Mouse (Mus musculus): ENCODE measurements at regions not wholly inside any gene's neighbourhood (a gene's known extent, or its start where the extent isn't known, plus 50 kb on each side); places are given as distances from the start of the nearest gene placed in this dataset.

- H3K4me2 ChIP-seq (ENCODE audit: low read depth, low read length) = no peak overlapping the region
- no peak overlapping the region for H3K9ac ChIP-seq (ENCODE audit: low read length)
- H3K27ac ChIP-seq (ENCODE audit: low read length) = no peak overlapping the region
- no peak overlapping the region for H3K4me3 ChIP-seq (ENCODE audit: low read length)
- no peaks in the 10 kb centered on the region for H3K4me1 ChIP-seq (ENCODE audit: control insufficient read depth, insufficient read depth, low read length)
- no peaks in the 10 kb centered on the region for H3K36me3 ChIP-seq (ENCODE audit: control insufficient read depth, insufficient read depth)
- no peaks in the 10 kb centered on the region for H3K27me3 ChIP-seq (ENCODE audit: control insufficient read depth, insufficient read depth, low read length)
- no peaks in the 10 kb centered on the region for H3K9me3 ChIP-seq (replicated peaks; ENCODE audit: control insufficient read depth, low read length)
- WGBS = 63% methylated on average over 3 of the region's 3 CpGs
- ATAC-seq (replicated peaks; ENCODE audit: extremely low read depth, insufficient read depth, low FRiP score) = no peak
Measured at GRCm38 (mm10) chr4:93986189-93986588, 570.2 kb upstream of the Gm10306 start.

- Histone ChIP-seq H3K4me3 (ENCODE audit: low read length) (no peak overlapping the region), H3K27me3 (ENCODE audit: control insufficient read depth, insufficient read depth, low read length) (no peaks in the 10 kb centered on the region), H3K4me1 (ENCODE audit: control insufficient read depth, insufficient read depth, low read length) (no peaks in the 10 kb centered on the region), H3K36me3 (ENCODE audit: control insufficient read depth, insufficient read depth) (no peaks in the 10 kb centered on the region), H3K9ac (ENCODE audit: low read length) (no peak overlapping the region), H3K9me3 (replicated peaks; ENCODE audit: control insufficient read depth, low read length) (no peaks in the 10 kb centered on the region), H3K4me2 (ENCODE audit: low read depth, low read length) (no peak overlapping the region), H3K27ac (ENCODE audit: low read length) (no peak overlapping the region)
- no peak for ATAC-seq (replicated peaks; ENCODE audit: extremely low read depth, insufficient read depth, low FRiP score)
- WGBS = 62% methylated on average over 7 of the region's 7 CpGs
Measured at GRCm38 (mm10) chr4:93990273-93990869, 566.0 kb upstream of the Gm10306 start.

- Histone ChIP-seq H3K36me3 (ENCODE audit: control insufficient read depth, insufficient read depth) (no peaks in the 10 kb centered on the region), H3K4me2 (ENCODE audit: low read depth, low read length) (no peak overlapping the region), H3K27ac (ENCODE audit: low read length) (no peak overlapping the region), H3K9ac (ENCODE audit: low read length) (no peak overlapping the region), H3K4me3 (ENCODE audit: low read length) (no peak overlapping the region), H3K9me3 (replicated peaks; ENCODE audit: control insufficient read depth, low read length) (no peaks in the 10 kb centered on the region), H3K27me3 (ENCODE audit: control insufficient read depth, insufficient read depth, low read length) (no peaks in the 10 kb centered on the region), H3K4me1 (ENCODE audit: control insufficient read depth, insufficient read depth, low read length) (no peaks in the 10 kb centered on the region)
- WGBS = 52% methylated on average over 1 of the region's 1 CpGs
- no peak for ATAC-seq (replicated peaks; ENCODE audit: extremely low read depth, insufficient read depth, low FRiP score)
Measured at GRCm38 (mm10) chr4:94005818-94006217, 550.5 kb upstream of the Gm10306 start.

DNA sequence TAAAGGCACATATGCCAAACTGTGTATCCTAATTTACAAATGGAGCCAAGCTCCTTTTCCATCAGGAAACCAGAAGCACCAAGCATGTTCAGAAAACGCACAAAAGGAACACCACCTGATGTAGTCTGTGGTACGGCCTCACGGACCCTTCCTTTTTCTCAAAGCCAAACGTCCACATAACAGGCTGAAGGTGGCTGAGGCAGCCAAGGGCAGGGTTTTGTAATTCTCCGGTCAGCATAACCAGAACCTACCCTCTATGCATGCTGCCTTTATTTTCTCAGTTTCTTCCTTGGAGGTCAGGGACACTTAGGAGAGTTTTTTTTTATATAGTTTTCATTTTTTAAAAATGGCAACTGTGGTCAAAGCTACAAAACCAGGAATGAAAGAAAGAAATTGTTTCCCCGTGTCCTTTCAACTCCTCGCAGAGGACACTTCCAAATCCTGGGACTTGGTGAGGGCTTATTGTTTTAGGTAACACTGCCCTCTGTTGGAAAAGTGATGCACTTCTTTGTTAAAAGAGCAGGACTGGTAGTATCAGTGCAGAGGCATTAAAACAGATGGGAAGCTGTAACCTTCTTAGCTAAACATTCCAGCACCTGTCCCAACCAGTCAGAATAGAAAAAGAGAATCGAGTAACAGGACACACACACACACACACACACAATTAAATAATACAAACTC, 549.1 kb upstream of the Gm10306 start:
- no peak overlapping the region for H3K4me2 ChIP-seq (ENCODE audit: low read depth, low read length)
- H3K4me3 ChIP-seq (ENCODE audit: low read length) = no peak overlapping the region
- WGBS = 49% methylated on average over 8 of the region's 8 CpGs
- no peaks in the 10 kb centered on the region for H3K27me3 ChIP-seq (ENCODE audit: control insufficient read depth, insufficient read depth, low read length)
- H3K36me3 ChIP-seq (ENCODE audit: control insufficient read depth, insufficient read depth) = no peaks in the 10 kb centered on the region
- H3K9me3 ChIP-seq (replicated peaks; ENCODE audit: control insufficient read depth, low read length) = no peaks in the 10 kb centered on the region
- no peak overlapping the region for H3K9ac ChIP-seq (ENCODE audit: low read length)
- no peak overlapping the region for H3K27ac ChIP-seq (ENCODE audit: low read length)
- ATAC-seq (replicated peaks; ENCODE audit: extremely low read depth, insufficient read depth, low FRiP score) = no peak
- H3K4me1 ChIP-seq (ENCODE audit: control insufficient read depth, insufficient read depth, low read length) = no peaks in the 10 kb centered on the region

DNA sequence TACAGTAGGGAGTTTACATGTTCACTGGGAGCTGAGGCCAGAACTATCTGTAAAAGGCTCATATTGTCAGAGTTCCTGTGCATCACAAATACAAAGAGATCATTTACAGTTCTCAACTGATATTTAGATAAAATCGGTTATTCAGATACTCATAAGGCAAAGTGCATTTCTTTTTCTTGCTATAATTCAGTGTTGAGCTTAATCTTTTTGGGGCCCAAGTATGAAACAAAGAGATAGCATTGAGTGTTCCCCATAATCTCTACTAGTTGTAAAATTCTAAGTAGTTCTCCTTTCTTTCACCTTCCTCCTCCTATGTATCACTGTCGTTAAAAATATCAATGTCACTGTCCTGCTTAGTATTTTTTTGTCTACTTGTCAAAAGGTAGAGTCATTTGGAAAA, 540.6 kb upstream of the Gm10306 start:
- H3K36me3 ChIP-seq (ENCODE audit: control insufficient read depth, insufficient read depth) = no peaks in the 10 kb centered on the region
- H3K4me2 ChIP-seq (ENCODE audit: low read depth, low read length) = no peak overlapping the region
- no peaks in the 10 kb centered on the region for H3K9me3 ChIP-seq (replicated peaks; ENCODE audit: control insufficient read depth, low read length)
- no peak overlapping the region for H3K27ac ChIP-seq (ENCODE audit: low read length)
- H3K9ac ChIP-seq (ENCODE audit: low read length) = no peak overlapping the region
- H3K4me1 ChIP-seq (ENCODE audit: control insufficient read depth, insufficient read depth, low read length) = no peaks in the 10 kb centered on the region
- no peak for ATAC-seq (replicated peaks; ENCODE audit: extremely low read depth, insufficient read depth, low FRiP score)
- 82% methylated on average over 2 of the region's 2 CpGs for whole genome bisulfite sequencing
- H3K27me3 ChIP-seq (ENCODE audit: control insufficient read depth, insufficient read depth, low read length) = no peaks in the 10 kb centered on the region
- no peak overlapping the region for H3K4me3 ChIP-seq (ENCODE audit: low read length)

- Histone ChIP-seq H3K4me3 (ENCODE audit: low read length) (no peak overlapping the region), H3K36me3 (ENCODE audit: control insufficient read depth, insufficient read depth) (no peaks in the 10 kb centered on the region), H3K9me3 (replicated peaks; ENCODE audit: control insufficient read depth, low read length) (no peaks in the 10 kb centered on the region), H3K9ac (ENCODE audit: low read length) (no peak overlapping the region), H3K27ac (ENCODE audit: low read length) (no peak overlapping the region), H3K4me1 (ENCODE audit: control insufficient read depth, insufficient read depth, low read length) (no peaks in the 10 kb centered on the region), H3K27me3 (ENCODE audit: control insufficient read depth, insufficient read depth, low read length) (no peaks in the 10 kb centered on the region), H3K4me2 (ENCODE audit: low read depth, low read length) (no peak overlapping the region)
- ATAC-seq (replicated peaks; ENCODE audit: extremely low read depth, insufficient read depth, low FRiP score) = no peak
- 64% methylated on average over 3 of the region's 3 CpGs for WGBS
Measured at GRCm38 (mm10) chr4:94017702-94018101, 538.6 kb upstream of the Gm10306 start.

DNA sequence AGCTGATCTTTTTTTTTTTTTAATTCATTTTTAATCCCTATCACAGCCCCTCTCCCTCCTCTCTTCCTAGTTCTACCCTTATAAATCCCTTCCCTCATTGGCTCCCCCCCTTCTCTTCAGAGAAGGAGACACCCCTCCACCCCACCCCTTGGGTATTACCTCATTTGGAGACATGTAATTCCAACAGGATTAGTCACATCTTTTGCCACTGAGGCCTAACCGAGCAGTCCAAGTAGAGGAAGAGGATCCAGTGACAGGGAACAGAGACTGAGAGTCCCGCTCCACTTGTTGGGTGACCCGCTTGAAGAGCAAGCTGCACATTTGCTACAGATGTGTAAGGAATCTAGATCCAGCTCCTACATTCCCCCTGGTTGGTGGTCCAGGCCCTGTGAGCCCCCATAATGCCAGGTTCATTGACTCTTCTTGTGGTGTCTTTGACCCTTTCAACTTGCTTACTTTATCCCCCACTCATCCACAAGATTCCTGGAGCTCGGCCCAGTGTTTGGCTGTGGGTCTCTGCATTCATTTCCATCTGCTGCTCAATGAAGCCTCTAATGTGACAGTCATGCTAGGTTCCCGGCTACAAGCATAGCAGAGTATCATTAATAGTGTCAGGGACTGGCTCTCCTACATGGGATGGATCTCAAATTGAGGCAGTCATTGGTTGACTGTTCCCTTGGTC, 506.6 kb upstream of the Gm10306 start:
- Histone ChIP-seq H3K9ac (ENCODE audit: low read length) (no peak overlapping the region), H3K36me3 (ENCODE audit: control insufficient read depth, insufficient read depth) (no peaks in the 10 kb centered on the region), H3K4me3 (ENCODE audit: low read length) (no peak overlapping the region), H3K27me3 (ENCODE audit: control insufficient read depth, insufficient read depth, low read length) (no peaks in the 10 kb centered on the region), H3K27ac (ENCODE audit: low read length) (no peak overlapping the region), H3K9me3 (replicated peaks; ENCODE audit: control insufficient read depth, low read length) (no peaks in the 10 kb centered on the region), H3K4me2 (ENCODE audit: low read depth, low read length) (no peak overlapping the region), H3K4me1 (ENCODE audit: control insufficient read depth, insufficient read depth, low read length) (no peaks in the 10 kb centered on the region)
- no peak; the same call in 1 of the 2 replicates for ATAC-seq (replicated peaks; ENCODE audit: extremely low read depth, insufficient read depth, low FRiP score)
- WGBS = 69% methylated on average over 5 of the region's 5 CpGs

GRCm38 (mm10) chr4:94052249-94053162, 503.8 kb upstream of the Gm10306 start:
- Histone ChIP-seq H3K9me3 (replicated peaks; ENCODE audit: control insufficient read depth, low read length) (no peaks in the 10 kb centered on the region), H3K4me3 (ENCODE audit: low read length) (no peak overlapping the region), H3K27me3 (ENCODE audit: control insufficient read depth, insufficient read depth, low read length) (no peaks in the 10 kb centered on the region), H3K4me2 (ENCODE audit: low read depth, low read length) (no peak overlapping the region), H3K27ac (ENCODE audit: low read length) (no peak overlapping the region), H3K4me1 (ENCODE audit: control insufficient read depth, insufficient read depth, low read length) (no peaks in the 10 kb centered on the region), H3K36me3 (ENCODE audit: control insufficient read depth, insufficient read depth) (no peaks in the 10 kb centered on the region), H3K9ac (ENCODE audit: low read length) (no peak overlapping the region)
- ATAC-seq (replicated peaks; ENCODE audit: extremely low read depth, insufficient read depth, low FRiP score) = no peak
- WGBS = 70% methylated on average over 11 of the region's 11 CpGs
